ENCODE assay signal across 11 mouse cellular contexts in the genomic region with DNA sequence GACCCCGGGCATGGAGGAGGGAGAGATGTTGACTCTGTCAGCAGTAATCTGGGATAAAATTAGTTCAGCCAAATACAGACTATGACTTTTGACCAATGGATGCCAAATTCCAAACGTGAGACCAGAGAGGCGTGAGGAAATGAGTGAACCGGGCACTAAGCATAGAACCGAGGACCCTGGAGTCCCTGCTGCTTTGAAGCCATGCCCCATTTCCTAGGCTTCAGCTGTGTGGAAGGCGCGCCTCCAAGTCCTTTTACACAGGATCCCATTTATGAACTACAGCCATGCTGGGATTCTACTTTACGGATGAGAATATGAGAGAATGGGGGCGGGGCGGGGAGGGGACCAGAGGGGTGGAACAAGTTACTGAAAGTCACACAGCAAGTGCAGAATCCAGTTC.
DNase-seq lines count a peak whose midpoint lies in the region; ATAC-seq and TF ChIP-seq lines count a peak whose summit lies in the region.
"Had no signal": no experiment of that assay in that cellular context is flagged by ENCODE, and none has a peak within 500 bp of the region (broad histone marks: within the 10 kb centered on the region; RNA-seq: fewer than 3 reads in every experiment).

No protein-coding gene starts in this region.

- intact Hi-C loops in gastrocnemius, postnatal 14 days (cut with DNase I; ENCODE audit: low total_unique reads): loop anchor here (10.0 kb wide), 2 partner anchors 78 to 108 kb away; no protein-coding TSS in a partner anchor

- peak overlapping the region; percentile 39; the same call in 1 of the 2 replicates for H3K4me2 ChIP-seq in lung, embryonic 14.5 days
- 0 out of 2 replicates have a peak overlapping the region, but pooled peaks have one; percentile 12 for H3K4me2 ChIP-seq in limb, embryonic 15.5 days

- no peak overlapping the region for H3K4me3 ChIP-seq in lung, embryonic 14.5 days (ENCODE audit: low read depth, low read length)
- H3K4me3 ChIP-seq in hindbrain, embryonic 10.5 days: no peak overlapping the region
- no peak overlapping the region for H3K4me3 ChIP-seq in limb, embryonic 15.5 days

- TF ChIP-seq CTCF in lung, embryonic 14.5 days (IDR thresholded peaks at IDR 0.05; ENCODE audit: low read depth): no peak

- H3K36me3 ChIP-seq in lung, embryonic 14.5 days (ENCODE audit: insufficient read depth): no peaks in the 10 kb centered on the region
- no peaks in the 10 kb centered on the region for H3K36me3 ChIP-seq in hindbrain, embryonic 10.5 days
- no peaks in the 10 kb centered on the region for H3K36me3 ChIP-seq in limb, embryonic 15.5 days

- peaks cover 33% of the 10 kb centered on the region for H3K4me1 ChIP-seq in lung, embryonic 14.5 days (ENCODE audit: insufficient read depth)
- H3K4me1 ChIP-seq in hindbrain, embryonic 10.5 days (replicated peaks): peaks cover 27% of the 10 kb centered on the region
- H3K4me1 ChIP-seq in limb, embryonic 15.5 days: peaks cover 61% of the 10 kb centered on the region

- 49% methylated on average over 10 of the region's 10 CpGs for WGBS in lung, embryonic 14.5 days
- WGBS in hindbrain, embryonic 10.5 days: 69% methylated on average over 10 of the region's 10 CpGs
- WGBS in limb, embryonic 15.5 days: 39% methylated on average over 10 of the region's 10 CpGs

- ATAC-seq in lung, embryonic 14.5 days (ENCODE audit: insufficient read depth): peak; percentile 4; the same call in 1 of the 2 replicates
- peak; percentile 56 for ATAC-seq in limb, embryonic 15.5 days (ENCODE audit: insufficient number of reproducible peaks, low FRiP score, low TSS enrichment, low read depth)

- no peaks in the 10 kb centered on the region for H3K27me3 ChIP-seq in lung, embryonic 14.5 days (ENCODE audit: insufficient read depth, low read length)
- peaks cover 13% of the 10 kb centered on the region; the same call in 1 of the 2 replicates for H3K27me3 ChIP-seq in hindbrain, embryonic 10.5 days (ENCODE audit: insufficient read depth, poor library complexity, severe bottlenecking)
- H3K27me3 ChIP-seq in limb, embryonic 15.5 days: no peaks in the 10 kb centered on the region

- no peaks in the 10 kb centered on the region for H3K9me3 ChIP-seq in lung, embryonic 14.5 days (ENCODE audit: low read depth, low read length)
- 0 out of 2 replicates have a peak, but pooled peaks cover 5% of the 10 kb centered on the region for H3K9me3 ChIP-seq in hindbrain, embryonic 10.5 days
- no peaks in the 10 kb centered on the region for H3K9me3 ChIP-seq in limb, embryonic 15.5 days

- H3K27ac ChIP-seq in lung, embryonic 14.5 days (ENCODE audit: low read depth): peak overlapping the region; percentile 81; the same call in 1 of the 2 replicates
- H3K27ac ChIP-seq in hindbrain, embryonic 10.5 days: peak overlapping the region; percentile 75
- H3K27ac ChIP-seq in limb, embryonic 15.5 days: peak overlapping the region; percentile 91
- H3K27ac ChIP-seq: macrophage had no signal

- no peak overlapping the region for H3K9ac ChIP-seq in lung, embryonic 14.5 days
- H3K9ac ChIP-seq in limb, embryonic 15.5 days: no peak overlapping the region

- peak; percentile 26 for DNase-seq in gastrocnemius, postnatal 14 days
- no peak for DNase-seq in gastrocnemius, postnatal 25 days
- no peak for DNase-seq in lung, embryonic 14.5 days
- DNase-seq in lung, adult 18-20 months: no peak
- no peak for DNase-seq in hindbrain, embryonic 10.5 days (ENCODE audit: low spot score)
- no peak for DNase-seq in thymus, postnatal 10 days (ENCODE audit: low spot score in 2 of 2)
- DNase-seq in cerebellum, adult 9-11 months: no peak
- DNase-seq: adrenal gland, postnatal 36 days; cerebellum, adult 8-10 months had no signal
